Mouse (Mus musculus): ENCODE results near the gene Zranb2.

Zranb2 gene

DNA sequence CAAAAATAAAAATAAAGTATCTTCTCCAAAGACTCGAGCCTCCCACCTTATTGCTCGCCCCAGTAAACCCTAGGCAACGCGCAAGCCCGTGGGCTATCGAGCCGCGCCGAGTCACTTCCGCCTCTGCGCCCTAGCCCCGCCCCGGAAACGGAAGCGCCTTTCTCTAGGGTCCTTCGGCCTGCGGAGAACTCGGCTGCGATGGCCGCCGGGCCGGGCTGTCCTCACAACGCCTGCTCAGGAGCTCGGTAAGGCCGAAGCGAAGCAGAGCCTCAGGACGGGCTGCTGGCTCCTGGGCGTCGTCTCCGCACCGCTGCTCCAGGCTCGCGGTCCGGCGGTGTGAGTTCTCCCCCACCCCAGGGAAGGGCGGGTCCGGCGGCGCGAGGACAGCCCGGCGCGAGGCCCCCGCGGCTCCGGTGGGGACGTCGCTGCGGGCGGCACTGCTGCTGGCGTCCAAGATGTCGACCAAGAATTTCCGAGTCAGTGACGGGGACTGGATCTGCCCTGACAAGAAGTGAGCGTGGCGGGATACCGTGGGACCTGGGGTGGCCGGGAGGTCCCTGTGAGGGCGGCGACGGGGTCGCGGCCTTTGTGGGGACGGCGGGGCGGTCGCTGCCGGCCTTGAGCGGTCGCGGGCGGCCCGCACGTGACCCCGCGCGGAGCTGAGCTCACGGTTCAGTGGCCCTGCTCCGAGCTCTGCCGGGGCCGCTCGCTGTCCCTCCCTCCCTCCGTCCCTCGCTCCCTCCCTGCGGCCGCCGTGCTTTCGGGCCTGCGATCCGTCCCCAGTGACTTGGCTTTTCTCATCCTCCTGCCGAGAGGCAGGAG lies at the start of gene Zranb2:
Gene Zranb2 (plus strand): TSS at position 197 of the 822 bp plus-strand sequence.
- DNase-seq (ENCODE audit: low read depth, low spot score), result peak; percentile 95

DNA sequence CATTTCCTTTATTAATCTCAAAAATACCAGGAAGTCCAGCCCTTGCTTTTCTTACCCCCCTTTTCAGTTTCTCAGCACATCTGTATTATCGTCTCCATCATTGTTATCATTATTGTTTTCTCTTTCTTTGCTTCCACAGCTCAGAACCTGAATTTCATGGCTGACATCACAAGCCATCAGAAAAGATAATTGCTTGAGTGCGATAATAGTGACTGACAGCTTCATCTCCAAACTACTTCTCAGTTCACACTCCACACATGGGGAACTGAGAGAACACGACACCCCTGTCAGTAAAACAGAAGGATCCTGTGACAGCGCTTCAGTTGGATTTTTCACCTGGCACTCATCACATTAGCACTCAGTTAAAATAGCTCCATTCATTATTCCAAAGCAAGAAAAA lies 41.9 kb upstream of the Zranb2 start:
- no peak for DNase-seq (ENCODE audit: low read depth, low spot score)

DNA sequence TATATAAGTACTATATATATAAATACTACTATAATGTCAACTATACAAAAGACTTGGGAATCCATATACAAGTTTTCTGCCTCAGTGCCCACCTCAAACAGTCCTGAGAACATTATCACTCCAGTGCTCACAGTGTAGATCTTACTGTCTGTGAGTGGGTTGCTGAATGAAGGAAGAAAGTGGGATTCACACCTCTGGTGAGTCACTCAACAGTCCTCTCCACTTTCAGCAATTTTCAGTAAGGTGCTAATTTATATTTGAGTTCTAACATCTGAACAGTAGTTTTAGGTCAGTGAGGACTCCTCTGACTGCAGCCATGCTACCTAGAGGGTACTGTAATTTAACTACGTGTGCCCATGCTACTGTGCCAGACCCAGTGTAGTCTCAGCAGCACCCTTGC lies 31.7 kb upstream of the Zranb2 start:
- DNase-seq (ENCODE audit: low read depth, low spot score), result no peak

DNA sequence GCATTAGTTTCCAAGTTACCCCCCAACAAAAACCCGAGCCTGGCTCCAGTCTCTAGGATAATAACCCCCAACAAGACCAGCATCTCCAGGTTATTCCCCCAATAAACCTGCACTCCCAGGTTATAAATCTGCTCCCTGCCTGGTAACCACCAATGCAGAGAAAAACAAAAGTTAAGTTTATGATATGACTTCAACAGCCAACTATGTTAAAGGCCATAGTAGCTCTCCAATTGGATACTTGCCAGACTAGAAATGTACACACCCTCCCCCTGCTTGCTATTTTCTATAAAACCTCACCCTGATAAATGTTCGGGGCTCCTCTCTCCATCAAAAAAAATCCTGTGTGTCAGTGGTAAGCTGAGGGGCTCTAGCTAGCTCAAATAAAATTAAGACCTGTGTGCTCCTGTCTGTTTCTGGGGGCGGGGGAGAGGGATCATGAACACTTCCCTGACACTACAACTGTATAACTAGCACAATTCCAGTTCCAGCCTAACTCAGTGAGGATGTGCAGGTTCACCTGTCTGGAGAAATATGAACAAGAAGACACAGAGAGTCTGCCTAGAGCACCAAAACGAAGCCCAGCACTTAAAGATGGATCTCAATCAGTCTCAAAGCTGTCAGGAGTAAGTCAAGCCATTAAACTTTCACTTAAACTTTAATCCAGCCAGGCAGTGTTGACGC lies 19.7 kb upstream of the Zranb2 start:
- no peak for DNase-seq (ENCODE audit: low read depth, low spot score)

DNA sequence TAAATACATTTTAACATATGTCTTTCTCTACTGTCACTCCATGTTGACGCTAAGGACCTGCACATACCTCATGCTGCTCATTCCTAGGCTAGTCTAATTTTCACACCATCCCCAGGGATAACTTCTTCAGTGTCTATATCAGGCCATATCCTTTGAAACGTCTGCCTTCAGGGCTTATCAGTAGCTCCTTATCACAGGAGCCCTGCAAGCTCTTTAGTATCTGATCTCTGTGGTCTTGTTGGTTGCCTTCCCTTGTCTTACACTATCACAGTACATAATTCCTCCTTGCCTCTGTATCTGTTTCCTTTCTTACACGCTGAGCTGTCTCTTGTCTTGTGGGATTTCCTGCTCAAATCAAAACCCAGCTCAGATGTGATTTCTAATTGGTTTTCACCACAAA lies 17.5 kb upstream of the Zranb2 start:
- DNase-seq (ENCODE audit: low read depth, low spot score), result no peak

DNA sequence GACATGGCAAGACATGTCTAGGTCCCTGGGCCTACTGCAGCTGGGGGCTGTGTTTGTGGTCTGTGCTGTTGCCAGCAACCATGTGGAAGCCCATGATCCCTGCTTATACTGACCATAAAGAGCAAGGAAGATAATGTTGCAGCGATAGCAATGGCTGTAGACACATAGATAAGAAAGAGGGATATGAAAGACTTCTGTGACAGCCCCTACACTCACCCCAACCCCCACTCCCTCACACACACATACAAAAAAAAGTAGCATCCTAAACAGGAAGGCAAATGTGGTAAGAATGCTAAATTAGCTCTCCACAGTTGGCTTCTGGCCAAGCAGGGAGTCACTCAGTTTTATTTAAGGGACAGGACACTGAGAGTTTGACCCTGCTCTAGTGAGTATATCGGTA lies 16.0 kb upstream of the Zranb2 start:
- DNase-seq (ENCODE audit: low read depth, low spot score), result no peak

DNA sequence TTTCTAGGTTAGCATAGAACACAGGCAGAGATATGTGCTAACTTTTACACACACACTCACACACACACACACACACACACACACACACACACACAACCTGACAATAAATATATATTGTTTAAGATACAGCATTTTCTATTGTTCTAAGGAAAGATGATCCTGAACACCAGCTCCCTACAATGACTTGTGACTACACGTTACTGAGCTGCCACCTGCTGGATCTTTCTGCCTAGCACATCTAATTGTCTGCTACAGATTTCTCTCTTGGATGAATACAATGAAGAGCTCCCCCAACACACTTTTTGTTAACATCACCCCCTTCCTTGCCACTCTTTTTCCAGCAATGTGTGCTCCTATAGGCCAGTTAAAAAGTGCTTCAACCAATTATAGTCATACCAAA lies 13.5 kb upstream of the Zranb2 start:
- peak; percentile 55 for DNase-seq (ENCODE audit: low read depth, low spot score)

DNA sequence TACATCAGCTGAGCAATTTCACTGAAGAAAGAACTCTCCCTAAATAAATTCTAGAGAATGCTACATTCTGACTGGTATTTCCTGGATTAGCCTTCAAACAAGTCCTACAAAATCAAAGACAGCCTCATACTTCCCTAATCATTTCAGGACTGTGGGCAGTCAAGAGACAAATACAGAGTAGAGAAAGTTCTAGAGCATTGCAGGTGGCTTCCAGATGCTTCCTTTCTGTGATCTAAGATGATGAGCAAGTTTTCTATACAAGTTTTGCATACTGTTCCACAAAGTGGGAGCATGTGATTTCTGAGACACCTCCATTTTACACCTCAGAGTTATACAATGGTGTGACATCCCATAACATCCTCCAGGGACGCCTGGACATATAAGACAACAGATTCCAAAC lies 10.1 kb upstream of the Zranb2 start:
- DNase-seq (ENCODE audit: low read depth, low spot score), result no peak

DNA sequence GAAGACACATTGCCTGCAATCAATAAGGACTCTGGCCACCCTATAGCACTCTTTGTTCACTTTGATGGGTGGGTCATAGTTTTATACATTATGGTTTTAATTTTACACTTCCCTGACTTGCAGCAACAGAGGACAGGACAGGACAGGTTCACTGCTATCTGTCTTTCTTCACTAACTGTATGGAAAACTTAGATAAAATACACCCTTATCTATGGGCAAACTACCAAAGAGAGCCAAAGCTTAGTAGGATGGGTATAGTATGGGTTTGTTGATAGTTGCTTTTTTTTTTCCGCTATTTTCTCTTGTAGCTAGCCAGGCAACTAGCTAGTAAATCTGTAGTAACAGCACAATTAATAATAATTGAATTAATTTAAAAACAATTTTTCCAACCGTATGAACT lies 2.4 kb upstream of the Zranb2 start:
- DNase-seq (ENCODE audit: low read depth, low spot score), result no peak

DNA sequence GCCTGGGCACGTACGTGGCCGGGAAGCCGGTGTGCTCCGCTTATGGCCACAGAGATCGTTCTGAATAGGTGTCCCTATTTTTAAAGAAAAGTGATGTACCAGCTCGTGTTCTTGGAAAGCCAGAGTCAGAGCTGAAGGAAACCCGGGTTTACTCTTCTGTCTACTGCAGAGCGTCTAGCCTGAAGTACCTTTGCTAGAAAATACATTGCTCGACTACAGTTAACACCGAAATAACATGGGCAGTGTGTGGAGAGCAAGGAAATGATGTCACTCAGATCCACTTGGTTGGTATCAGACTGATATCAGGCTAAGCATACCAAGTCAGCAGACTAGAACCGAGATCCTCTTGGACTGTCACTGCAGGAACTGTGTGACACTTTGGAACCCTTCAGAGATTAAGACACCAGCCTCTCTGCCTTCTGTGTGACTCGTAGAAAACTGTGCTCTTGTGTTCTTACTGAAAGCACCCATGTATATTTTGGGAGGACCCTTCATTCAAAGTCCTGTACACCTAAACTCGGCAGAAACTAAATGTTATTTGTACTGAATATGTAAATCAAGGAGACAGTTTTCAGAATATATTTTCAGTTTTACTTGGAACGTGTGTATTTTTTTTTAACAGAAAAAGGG lies 941 bp downstream of the Zranb2 start:
- DNase-seq (ENCODE audit: low read depth, low spot score), result no peak

DNA sequence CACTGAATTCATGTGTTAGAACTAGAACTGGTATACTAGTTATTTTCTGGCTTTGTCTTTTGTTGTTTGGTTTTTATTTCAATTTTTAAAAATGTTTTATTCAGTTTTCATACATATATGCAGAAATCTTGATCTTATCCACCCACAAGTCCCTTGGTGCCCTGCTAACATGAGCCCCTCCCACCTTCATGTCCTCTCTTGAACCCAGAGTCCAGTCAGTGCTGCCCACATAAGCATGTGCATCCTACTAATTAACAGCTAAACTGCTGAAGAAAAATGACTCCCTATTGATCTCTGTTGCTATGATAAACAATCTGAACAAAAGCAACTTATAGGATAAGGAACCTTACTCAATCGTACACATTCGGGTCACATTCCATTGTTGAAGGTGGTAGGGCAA lies 15.4 kb downstream of the Zranb2 start:
- DNase-seq (ENCODE audit: low read depth, low spot score), result no peak

DNA sequence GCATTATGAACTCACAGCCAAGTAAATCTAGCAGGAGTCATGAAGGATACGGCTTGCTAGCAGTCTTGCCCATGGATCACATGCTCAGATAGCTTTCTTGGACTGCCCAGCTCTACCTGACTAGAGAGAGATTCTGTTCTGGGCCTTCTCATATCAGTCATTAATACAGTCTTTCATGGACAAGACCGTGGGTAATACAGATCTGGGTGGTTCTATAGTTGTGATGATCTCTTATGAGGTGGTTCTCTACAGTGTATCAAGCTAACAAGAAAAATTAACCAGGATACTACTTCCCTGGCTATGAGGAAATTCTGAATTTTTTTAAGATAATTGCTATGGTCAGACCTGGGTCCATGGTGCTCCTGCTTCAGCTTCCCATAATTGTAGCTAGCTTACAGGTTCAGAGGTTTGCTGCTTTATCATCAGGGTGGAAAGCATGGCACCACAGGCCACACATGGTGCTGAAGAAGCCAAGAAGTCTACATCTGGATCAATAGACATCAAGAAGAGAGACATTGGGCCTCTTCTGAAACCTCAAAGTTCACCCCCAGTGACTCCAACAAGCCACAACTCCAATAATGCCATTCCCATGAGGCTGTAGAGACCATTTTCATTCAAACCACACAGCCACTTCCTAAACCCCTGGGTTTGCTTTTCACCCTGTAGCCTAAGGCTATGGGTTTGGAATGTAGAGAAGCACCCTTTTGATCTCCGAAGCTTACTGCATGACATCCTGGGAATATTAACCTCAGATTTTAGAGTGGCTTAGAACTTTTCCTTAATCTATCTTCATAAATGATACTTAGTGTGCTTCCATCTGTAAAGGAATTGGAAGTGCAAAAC lies 16.0 kb downstream of the Zranb2 start:
- DNase-seq (ENCODE audit: low read depth, low spot score), result peak; percentile 30

DNA sequence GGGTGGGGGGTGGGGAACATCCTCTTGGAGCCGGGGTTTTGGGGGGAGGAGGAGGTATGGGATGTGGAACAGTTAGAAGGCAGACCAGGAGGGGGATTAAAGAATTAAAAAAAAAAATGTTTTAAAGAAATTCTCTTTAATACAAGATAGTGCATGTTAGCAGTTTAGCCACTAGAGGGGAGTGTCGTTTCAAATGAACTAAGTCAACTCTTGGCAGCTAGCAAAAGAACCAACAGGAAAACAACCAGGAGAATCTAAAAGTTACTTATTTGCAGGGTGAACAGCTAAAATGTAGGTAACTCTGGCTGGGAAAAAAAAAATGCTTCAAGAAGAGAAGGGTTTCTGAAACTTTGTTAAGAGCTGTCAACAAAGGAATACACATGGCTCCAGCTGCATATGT lies 31.2 kb downstream of the Zranb2 start:
- DNase-seq (ENCODE audit: low read depth, low spot score), result peak; percentile 70

DNA sequence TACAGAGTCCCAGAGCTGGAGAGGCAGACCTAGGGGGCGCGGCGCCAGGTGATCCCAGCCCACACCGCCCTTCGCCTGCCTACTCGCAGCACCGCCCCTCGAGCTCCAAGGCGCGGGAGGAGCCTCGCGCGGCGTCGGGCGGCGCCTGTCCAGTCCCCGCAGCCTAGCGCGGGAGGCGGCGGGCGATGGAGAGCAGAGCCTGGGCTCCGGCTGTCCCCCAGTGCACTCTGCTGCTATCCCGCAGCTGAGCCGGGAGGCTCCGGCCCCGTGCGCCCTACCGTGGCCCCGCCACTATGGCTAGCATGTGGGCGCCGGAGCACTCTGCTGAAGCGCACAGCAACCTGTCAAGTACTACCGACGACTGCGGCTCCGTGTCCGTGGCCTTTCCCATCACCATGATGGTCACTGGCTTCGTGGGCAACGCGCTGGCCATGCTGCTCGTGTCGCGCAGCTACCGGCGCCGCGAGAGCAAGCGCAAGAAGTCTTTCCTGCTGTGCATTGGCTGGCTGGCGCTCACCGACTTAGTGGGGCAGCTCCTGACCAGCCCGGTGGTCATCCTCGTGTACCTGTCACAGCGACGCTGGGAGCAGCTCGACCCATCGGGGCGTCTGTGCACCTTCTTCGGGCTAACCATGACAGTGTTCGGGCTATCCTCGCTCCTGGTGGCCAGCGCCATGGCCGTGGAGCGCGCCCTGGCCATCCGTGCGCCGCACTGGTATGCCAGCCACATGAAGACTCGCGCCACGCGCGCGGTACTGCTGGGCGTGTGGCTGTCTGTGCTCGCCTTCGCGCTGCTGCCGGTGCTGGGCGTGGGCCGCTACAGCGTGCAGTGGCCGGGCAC lies 33.0 kb downstream of the Zranb2 start, which contains the start of gene Ptger3:
Gene Ptger3 (plus strand): TSS at position 168 of the 841 bp plus-strand sequence.
- DNase-seq (ENCODE audit: low read depth, low spot score), result peak; percentile 85

DNA sequence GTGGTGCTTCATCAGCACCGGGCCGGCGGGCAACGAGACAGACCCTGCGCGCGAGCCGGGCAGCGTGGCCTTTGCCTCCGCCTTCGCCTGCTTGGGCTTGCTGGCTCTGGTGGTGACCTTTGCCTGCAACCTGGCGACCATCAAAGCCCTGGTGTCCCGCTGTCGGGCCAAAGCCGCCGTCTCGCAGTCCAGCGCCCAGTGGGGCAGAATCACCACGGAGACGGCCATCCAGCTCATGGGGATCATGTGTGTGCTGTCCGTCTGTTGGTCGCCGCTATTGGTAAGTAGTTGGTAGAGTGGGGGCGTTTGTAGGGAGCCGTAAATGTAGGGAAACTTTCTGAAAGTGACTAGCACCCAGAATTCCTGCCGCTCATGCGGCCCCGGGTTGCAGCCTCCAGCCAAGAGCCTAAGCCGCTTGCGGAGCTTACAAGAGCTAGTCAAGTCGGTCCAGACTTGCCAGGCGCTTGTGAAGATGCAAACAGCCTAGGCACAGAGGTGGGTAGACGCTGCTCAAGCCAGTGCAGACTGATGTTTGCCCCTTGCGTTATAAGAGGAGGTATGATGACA lies 33.7 kb downstream of the Zranb2 start:
- peak; percentile 64 for DNase-seq (ENCODE audit: low read depth, low spot score)

DNA sequence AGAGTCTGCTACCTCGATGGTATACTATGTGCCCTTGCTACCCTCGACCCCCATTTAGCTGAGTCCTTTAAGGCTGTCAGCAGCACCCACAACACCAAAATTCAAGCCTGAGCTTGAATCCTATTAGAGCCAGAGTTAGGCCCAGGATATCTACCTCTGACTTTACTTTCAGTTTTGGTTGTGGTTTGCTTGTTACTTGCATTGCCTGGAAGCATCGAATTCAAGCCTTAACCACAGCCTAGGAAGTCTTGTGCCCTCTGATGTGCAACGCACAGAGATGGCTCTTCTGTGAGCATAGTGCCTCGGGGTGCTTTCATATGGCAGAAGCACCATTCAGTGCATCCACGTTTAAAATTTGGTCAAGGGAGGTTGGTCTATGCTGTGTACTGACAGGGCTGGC lies 38.1 kb downstream of the Zranb2 start:
- no peak for DNase-seq (ENCODE audit: low read depth, low spot score)

DNA sequence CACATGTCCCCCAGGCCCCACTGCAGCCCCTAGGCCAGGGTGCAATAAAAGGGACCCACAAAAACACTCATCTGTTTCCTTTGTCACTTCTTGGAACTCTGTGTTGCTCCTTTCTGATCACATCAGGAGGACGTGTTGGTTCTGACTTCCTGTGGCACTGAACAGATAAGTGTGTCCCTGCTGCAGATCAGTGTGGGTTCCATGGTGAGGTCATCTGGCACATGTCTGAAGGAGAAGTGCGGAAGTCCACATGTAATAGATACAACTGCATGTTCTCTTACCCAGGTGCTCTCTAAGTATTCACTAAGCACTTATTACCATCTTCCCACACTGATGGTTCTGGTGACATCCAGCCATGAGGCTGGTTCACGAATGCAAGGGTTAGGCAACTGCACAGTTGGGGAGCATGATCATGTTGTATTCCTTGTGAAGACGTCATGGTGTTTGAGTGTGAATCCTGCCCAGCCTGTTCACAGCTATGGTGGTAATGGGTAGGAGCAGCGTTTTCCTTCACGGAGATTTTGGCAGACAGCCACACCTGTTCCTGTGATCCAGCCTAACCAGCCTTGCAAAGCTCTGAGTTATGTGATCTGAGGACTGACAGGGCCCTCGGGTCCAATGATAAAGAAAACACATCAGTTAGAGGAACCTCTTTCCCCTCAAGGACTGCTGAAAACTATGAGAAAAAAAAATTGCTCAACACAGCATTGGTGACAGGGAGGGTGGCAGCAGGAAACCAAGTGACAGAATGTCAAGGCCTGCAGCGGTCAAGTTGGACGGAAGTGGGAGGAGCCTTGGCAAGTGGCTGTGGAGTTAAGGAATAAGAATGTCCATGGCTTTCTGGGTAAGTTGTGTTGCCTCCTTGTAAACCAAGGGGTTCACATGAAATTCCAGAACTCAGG lies 41.7 kb downstream of the Zranb2 start:
- DNase-seq (ENCODE audit: low read depth, low spot score), result no peak

DNA sequence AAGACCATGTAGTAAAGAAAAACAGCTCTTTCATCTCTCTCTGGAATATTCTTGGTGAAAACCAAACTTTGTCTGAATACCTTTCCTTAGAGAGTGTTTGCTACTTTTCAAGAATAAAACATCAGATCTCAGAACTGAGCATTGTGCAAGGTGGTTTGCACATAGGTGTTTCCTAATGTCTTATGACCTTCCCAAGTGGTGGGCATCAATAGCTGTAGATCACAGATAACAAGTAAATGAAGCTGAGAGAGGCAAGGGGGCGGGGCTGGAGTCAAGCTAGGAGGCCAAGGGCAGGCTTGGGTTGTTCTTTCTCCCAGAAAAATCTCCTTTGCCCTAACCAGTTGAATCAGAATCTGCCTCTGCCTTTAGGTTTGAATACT lies 42.4 kb downstream of the Zranb2 start:
- DNase-seq (ENCODE audit: low read depth, low spot score), result no peak

DNA sequence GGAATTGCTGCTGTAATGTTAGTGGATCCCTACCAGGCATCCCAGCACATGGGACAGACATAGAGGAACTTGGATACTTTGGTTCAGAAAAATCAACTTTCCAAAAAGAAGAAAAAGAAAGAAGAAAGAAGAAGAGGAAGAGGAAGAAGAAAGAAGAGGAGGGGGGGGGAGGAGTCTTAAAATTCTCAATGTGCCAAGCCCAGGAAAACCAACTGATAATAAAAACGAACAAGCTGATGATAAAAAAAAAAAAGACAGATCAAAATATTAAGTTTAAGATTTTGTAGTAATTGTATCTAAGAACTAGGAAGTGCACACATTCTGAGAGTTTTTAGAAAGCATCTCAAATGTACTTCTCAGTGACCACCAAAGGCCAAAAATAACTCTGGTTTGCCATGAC lies 42.9 kb downstream of the Zranb2 start:
- DNase-seq (ENCODE audit: low read depth, low spot score), result no peak

Measured in ZHBTc4 (cell line).